Mouse (Mus musculus): ENCODE data around the gene Slc22a21. TPM values are rescaled to one million over a fixed set of nuclear protein-coding genes. Genes with fewer than 3 reads are reported as not detected.
A peak's percentile ranks its signal among the peaks of the same experiment; 100 is the strongest.

The Slc22a21 gene
- polyA plus RNA-seq, 1 experiment from 2014 or later = 1.3 TPM

DNA sequence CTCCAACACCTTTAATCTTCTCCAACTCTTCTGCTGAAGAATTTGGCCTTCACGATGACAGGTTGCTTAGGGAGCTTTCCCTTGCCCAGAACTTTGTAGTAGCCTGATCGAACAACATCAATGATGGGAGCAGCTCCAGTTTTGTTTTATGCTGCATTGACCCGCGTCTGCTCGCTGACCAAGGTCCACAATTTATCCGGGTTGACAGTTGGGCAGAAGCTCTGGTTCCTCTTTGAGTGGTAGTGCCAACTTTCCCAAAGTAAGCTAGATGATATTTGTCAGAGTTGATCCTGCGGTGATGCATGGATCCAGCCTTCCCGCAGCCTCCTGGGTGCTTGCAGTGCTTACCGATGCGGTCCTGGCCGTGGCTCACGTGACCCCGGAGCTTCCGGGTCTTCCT is 77.4 kb downstream of the Slc22a21 start:
- WGBS (ENCODE audit: insufficient replicate concordance) = 87% methylated on average over 14 of the region's 14 CpGs
- ATAC-seq = no peak
- no peak for DNase-seq

DNA sequence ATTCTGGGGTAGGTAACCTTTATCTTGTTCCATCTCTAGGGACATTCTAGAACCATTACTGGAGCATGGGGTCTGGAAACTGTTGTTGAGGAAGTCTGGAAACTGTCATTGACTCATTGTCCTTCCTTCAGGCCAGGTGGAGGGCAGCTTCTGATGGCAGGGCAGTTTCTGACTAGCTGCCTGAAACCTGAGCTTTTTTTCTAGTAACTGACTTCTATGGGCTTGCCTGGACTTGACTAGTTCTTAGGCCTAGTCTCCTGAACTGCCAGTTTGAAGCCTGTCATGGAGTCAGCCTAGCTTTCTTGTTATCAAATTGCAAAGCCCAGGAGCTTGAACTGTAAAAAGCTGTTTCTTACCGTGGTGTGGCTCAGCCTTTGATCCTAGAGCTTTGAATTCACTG is 79.1 kb downstream of the Slc22a21 start:
- Histone ChIP-seq H3K9me3 (ENCODE audit: low read length) (no peaks in the 10 kb centered on the region), H3K27me3 (ENCODE audit: insufficient read depth, low read length) (no peaks in the 10 kb centered on the region), H3K9ac (replicated peaks) (no peak overlapping the region), H3K36me3 (replicated peaks; ENCODE audit: insufficient read depth, low read length) (no peaks in the 10 kb centered on the region), H3K4me3 (ENCODE audit: low read depth, low read length) (no peak overlapping the region), H3K4me1 (ENCODE audit: insufficient read depth) (peaks cover 9% of the 10 kb centered on the region; the same call in 1 of the 2 replicates), H3K27ac (ENCODE audit: low read depth) (no peak overlapping the region), H3K4me2 (ENCODE audit: low read depth, low read length) (no peak overlapping the region)
- 55% methylated on average over 1 of the region's 1 CpGs for WGBS (ENCODE audit: insufficient replicate concordance)
- TF ChIP-seq CTCF (IDR thresholded peaks at IDR 0.05; ENCODE audit: low read depth) (no peak), EP300 (IDR thresholded peaks at IDR 0.05; ENCODE audit: low read depth) (no peak)
- no peak for DNase-seq
- ATAC-seq = no peak

More for the DNA sequence above, 77.4 kb downstream of the Slc22a21 start:
- Histone ChIP-seq H3K4me1 (ENCODE audit: insufficient read depth) (peaks cover 9% of the 10 kb centered on the region; the same call in 1 of the 2 replicates), H3K9ac (replicated peaks) (no peak overlapping the region), H3K4me2 (ENCODE audit: low read depth, low read length) (no peak overlapping the region), H3K27ac (ENCODE audit: low read depth) (0 out of 2 replicates have a peak overlapping the region, but pooled peaks have one; percentile 89), H3K36me3 (replicated peaks; ENCODE audit: insufficient read depth, low read length) (no peaks in the 10 kb centered on the region), H3K4me3 (ENCODE audit: low read depth, low read length) (no peak overlapping the region), H3K9me3 (ENCODE audit: low read length) (no peaks in the 10 kb centered on the region), H3K27me3 (ENCODE audit: insufficient read depth, low read length) (no peaks in the 10 kb centered on the region)
- TF ChIP-seq EP300 (IDR thresholded peaks at IDR 0.05; ENCODE audit: low read depth) (no peak), CTCF (IDR thresholded peaks at IDR 0.05; ENCODE audit: low read depth) (no peak)

DNA sequence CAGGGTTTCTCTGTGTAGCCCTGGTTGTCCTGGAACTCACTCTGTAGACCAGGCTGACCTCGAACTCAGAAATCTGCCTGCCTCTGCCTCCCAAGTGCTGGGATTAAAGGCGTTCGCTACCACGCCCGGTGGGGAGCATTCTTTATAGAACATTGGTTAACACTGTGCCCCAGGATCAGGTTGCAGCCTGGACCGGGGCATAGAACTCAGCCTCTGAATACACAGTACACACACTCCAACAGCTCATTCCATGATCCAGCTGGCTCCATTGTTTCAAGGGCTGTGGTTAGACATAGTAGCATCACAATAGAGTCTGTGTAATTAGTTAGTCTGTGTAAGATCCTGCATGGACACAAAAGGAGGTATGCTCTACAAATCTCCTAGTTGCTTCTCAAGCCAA is 80.2 kb downstream of the Slc22a21 start:
- no peaks in the 10 kb centered on the region for H3K27me3 ChIP-seq (ENCODE audit: insufficient read depth, low read length)
- DNase-seq = no peak
- no peak for ATAC-seq
- H3K4me3 ChIP-seq (ENCODE audit: low read depth, low read length) = no peak overlapping the region
- no peak overlapping the region for H3K9ac ChIP-seq (replicated peaks)
- H3K9me3 ChIP-seq (ENCODE audit: low read length) = no peaks in the 10 kb centered on the region
- no peaks in the 10 kb centered on the region for H3K36me3 ChIP-seq (replicated peaks; ENCODE audit: insufficient read depth, low read length)
- WGBS (ENCODE audit: insufficient replicate concordance) = 86% methylated on average over 6 of the region's 6 CpGs
- H3K27ac ChIP-seq (ENCODE audit: low read depth) = no peak overlapping the region
- peaks cover 9% of the 10 kb centered on the region; the same call in 1 of the 2 replicates for H3K4me1 ChIP-seq (ENCODE audit: insufficient read depth)
- TF ChIP-seq CTCF (IDR thresholded peaks at IDR 0.05; ENCODE audit: low read depth) (no peak), EP300 (IDR thresholded peaks at IDR 0.05; ENCODE audit: low read depth) (no peak)
- H3K4me2 ChIP-seq (ENCODE audit: low read depth, low read length) = no peak overlapping the region

Other genes starting within 250 kb of the Slc22a21 start
- 22.0 and 24.5 TPM in 2 replicates for gene Irf1, start 210.3 kb downstream of the Slc22a21 start, polyA plus RNA-seq (2015; fragmentation: Nextera tagmentation; extraction: Ambion mirVana)
- gene Gm17334, start 207.1 kb downstream of the Slc22a21 start, polyA plus RNA-seq (2015; fragmentation: Nextera tagmentation; extraction: Ambion mirVana) = 0.12 and 0.23 TPM in 2 replicates
- gene Gm12216, start 121.1 kb downstream of the Slc22a21 start, polyA plus RNA-seq (2015; fragmentation: Nextera tagmentation; extraction: Ambion mirVana) = 1.1 and 1.5 TPM in 2 replicates
- 6.8 and 7.2 TPM in 2 replicates for gene Slc22a5, start 88.7 kb downstream of the Slc22a21 start, polyA plus RNA-seq (2015; fragmentation: Nextera tagmentation; extraction: Ambion mirVana)
- gene Slc22a4, start 47.8 kb upstream of the Slc22a21 start, polyA plus RNA-seq (2015; fragmentation: Nextera tagmentation; extraction: Ambion mirVana) = 12.9 and 13.4 TPM in 2 replicates
- gene Pdlim4, start 88.7 kb upstream of the Slc22a21 start, polyA plus RNA-seq (2015; fragmentation: Nextera tagmentation; extraction: Ambion mirVana) = 4.0 TPM in 2 replicates
- 2.4 and 2.7 TPM in 2 replicates for gene P4ha2, start 119.8 kb upstream of the Slc22a21 start, polyA plus RNA-seq (2015; fragmentation: Nextera tagmentation; extraction: Ambion mirVana)